Mouse (Mus musculus) right cerebral cortex, adult 2 months (tissue): Measurements from ENCODE around the gene Gm20388.

ENCODE experiments used
- DNase-seq, 2 experiments: peaks; one replicate each; pipeline ENCODE4 v3.0.0; 2021 to 2022; ENCODE audit warnings: low spot score in 2 of 2

Gene Gm20388

GRCm38 (mm10) chr8:122854388-122854787, 2943.7 kb downstream of the Gm20388 start:
- DNase-seq: no peak

- no peak for DNase-seq
Measured at GRCm38 (mm10) chr8:122855123-122855522, 2944.5 kb downstream of the Gm20388 start.

- no peak for DNase-seq
Measured at GRCm38 (mm10) chr8:122856288-122856687, 2945.6 kb downstream of the Gm20388 start.

DNA sequence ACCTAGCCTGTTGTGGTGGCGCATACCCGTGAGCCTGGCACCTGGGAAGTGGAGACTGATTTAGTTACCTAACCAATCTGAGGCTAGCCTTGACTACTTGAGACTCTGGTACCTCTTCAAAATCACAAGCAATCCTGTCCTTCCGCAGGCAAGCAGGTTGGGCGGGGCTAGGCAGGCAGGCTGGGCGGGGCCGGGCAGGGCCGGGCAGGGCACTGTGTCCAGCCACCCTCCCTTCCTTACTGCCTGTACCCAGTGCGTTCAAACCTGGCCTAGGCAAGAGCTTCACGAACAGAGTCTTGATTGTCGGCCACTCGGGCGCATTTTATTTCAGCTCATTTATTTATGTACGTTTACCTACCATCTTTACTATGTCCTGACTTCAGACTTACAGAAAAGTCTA, 2949.2 kb downstream of the Gm20388 start:
- no peak for DNase-seq

GRCm38 (mm10) chr8:122864719-122865129, 2954.1 kb downstream of the Gm20388 start:
- DNase-seq: no peak

DNA sequence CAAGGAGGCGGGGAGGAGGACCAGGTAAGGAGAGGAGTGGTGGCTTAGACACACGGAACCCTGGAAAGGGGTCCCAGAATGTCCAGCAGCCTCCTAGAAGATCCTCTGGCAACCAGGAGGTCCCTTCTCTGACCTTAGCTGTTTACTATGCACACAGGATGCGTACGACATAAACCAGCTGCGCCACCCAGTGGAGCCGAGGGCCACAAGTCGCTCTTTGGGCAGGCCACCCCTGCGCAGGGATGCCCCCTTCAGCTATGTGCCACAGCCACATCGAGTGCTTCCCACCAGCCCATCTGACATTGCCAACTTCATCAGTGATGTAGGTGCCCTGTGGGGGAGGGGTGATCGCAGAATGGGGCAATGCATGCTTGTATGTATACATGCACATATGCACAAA, 2954.8 kb downstream of the Gm20388 start:
- DNase-seq: no peak

DNA sequence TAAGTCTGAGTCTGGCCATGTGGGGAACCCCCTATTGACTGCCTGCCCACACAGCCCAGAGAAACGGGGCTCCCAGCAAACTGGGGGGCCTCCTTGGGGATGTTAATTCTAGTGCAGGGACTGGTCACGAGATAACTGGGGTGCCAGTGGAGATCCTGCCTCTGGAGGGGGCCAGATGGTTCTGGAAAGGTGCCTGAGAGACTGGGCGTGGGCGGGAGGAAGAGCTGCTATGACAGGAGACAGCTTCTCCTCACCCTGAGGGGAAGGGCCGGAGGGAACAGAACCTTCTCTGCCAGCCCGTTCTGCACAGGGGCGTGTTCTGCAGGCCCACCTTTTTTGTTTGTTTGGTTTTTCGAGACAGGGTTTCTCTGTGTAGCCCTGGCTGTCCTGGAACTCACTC, 2955.6 kb downstream of the Gm20388 start:
- DNase-seq: peak in 1 of 2 experiments; percentile 23

- DNase-seq: no peak
Measured at GRCm38 (mm10) chr8:122867982-122868381, 2957.3 kb downstream of the Gm20388 start.

GRCm38 (mm10) chr8:122870377-122870863, 2959.8 kb downstream of the Gm20388 start:
- no peak for DNase-seq

DNA sequence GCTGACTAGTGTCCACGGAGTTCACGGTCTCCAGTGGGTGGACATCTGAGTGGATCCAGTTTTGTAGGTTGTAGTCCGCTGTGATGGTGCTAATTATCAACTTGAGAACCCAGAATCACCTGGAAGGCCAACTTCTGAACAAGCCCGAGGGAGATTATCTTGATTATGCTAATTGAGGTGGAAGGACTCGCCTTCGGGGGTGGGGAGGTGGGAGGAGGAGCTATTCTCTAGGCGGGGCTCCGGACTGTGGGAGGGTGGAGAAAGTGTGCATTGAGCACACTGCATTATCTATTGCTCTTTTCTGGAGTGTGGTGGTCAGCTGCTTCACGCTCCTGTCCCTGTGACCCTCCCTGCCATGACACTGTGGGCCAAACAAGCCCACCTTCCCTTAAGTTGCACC, 2961.0 kb downstream of the Gm20388 start:
- no peak for DNase-seq

- DNase-seq: no peak
Measured at GRCm38 (mm10) chr8:122873171-122873570, 2962.5 kb downstream of the Gm20388 start.

DNA sequence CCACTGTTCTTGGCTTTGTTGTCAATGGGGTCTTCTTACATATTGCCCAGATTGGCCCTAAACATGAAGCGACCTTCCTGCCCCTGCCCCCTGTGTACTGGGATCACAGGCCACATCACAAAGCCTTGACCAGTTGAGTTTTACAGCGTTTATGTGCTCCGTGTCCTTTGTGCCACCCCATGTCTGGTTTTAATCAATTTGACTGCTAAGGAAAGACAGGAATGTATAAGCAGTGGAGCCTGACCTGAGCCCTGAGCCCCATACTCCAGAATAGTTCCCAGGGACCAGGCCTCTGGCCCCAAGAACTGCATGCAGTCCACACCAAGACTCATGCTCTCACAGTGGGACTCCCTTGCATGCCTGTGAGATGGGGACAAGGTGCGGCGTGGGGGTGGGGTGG, 2964.5 kb downstream of the Gm20388 start:
- DNase-seq: no peak

DNA sequence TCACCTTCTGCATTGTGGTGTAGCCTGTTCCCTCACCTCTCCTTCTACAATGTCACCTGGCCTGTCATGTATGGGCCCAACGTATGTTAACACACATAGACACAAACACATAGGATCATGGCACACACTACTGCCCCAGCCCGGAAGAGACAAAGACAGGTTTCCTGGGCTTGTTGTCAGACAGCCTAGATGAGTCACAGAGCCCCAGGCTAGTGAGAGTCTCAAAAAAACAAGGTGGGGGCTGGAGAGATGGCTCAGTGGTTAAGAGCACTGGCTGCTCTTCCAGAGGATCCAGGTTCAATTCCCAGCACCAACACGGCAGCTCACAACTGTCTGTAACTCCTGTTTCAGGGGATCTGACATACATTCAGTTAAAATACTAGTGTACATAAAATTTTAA, 2967.6 kb downstream of the Gm20388 start:
- DNase-seq: no peak

DNA sequence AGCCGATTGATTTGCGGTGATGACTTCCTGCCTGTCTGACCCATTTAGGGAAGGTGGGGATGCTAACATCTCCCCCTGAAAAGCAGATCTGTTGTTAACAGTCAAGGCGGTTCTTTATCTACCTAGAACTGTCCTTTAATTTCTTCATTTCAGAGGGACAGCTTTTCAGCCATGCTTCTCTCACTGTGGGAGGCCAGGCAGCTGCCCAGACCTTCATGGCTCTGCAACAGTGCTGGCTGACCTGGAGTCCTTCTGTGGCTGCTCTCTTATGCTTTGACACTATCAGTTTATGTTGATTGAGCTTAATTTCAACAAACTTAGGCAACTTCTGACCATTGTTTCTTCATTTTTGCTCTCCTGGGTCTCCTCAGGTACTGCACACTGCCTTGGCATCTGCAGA, 2969.7 kb downstream of the Gm20388 start:
- DNase-seq: no peak

DNA sequence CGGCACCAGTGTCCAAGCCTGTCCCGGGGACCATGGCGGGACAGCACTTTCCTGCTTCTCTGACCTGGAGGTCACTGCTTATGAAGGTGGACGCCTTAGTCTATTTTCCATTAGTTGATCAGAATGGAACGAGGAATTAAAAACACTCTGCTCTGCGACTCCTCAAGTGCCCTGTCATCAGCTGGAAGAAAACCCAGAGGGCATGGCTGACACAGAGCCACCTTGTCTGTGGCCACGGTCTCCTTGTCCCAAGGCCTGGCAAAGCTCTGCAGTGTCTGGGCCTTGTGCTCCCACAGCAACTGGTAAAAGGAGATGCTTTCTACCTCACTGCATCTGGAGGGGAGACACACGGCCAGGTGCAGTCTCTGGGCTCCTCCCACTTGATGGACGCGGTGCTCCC, 2973.0 kb downstream of the Gm20388 start:
- DNase-seq: no peak

DNA sequence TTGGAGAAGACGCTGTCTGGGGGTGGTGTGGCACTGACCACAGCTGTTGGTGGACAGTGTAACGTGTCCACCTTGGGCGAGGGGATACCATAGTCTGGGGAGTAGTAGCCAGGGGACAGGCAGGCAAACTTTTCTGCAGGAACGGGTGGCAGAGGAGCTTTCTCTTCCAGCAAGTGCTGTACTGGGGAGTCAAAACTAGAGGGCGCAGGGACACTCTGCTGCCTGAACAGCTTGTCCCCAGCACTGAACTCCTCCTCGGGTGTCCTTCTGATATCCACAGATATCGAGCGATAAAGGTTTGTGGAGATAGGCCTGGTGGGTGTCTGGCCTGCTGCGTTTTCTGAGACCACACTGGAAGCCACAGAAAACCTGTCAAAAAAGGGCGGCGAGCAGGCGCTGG, 2980.8 kb downstream of the Gm20388 start:
- no peak for DNase-seq

- DNase-seq: no peak
Measured at GRCm38 (mm10) chr8:122893451-122893850, 2982.8 kb downstream of the Gm20388 start.

GRCm38 (mm10) chr8:122896317-122896716, 2985.7 kb downstream of the Gm20388 start:
- DNase-seq: no peak

- peak in 1 of 2 experiments; percentile 47 for DNase-seq
Measured at GRCm38 (mm10) chr8:122897200-122897599, 2986.6 kb downstream of the Gm20388 start.

- no peak for DNase-seq
Measured at GRCm38 (mm10) chr8:122898018-122898417, 2987.4 kb downstream of the Gm20388 start.

DNA sequence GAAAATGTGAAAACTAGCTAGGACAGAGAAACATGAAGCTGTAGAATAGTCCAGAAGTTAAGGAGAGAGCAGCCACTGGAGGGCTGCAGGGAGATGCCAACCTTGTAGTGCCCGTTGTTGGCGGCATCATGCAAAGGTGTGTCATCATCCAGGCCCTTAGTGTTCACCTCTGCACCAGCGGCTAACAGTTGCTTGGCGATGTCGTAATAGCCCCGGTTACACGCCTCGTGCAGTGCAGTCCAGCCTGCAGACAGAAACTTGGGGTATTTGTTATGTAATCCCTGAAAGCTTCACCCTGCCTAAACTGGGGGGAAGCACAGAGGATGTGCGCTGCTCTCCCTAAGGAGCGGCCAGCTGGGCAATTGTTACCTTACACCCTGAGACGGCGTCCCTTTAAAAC, 2987.8 kb downstream of the Gm20388 start:
- DNase-seq: no peak

GRCm38 (mm10) chr8:122899085-122899484, 2988.4 kb downstream of the Gm20388 start:
- DNase-seq: no peak

GRCm38 (mm10) chr8:122901476-122901875, 2990.8 kb downstream of the Gm20388 start:
- DNase-seq: no peak

DNA sequence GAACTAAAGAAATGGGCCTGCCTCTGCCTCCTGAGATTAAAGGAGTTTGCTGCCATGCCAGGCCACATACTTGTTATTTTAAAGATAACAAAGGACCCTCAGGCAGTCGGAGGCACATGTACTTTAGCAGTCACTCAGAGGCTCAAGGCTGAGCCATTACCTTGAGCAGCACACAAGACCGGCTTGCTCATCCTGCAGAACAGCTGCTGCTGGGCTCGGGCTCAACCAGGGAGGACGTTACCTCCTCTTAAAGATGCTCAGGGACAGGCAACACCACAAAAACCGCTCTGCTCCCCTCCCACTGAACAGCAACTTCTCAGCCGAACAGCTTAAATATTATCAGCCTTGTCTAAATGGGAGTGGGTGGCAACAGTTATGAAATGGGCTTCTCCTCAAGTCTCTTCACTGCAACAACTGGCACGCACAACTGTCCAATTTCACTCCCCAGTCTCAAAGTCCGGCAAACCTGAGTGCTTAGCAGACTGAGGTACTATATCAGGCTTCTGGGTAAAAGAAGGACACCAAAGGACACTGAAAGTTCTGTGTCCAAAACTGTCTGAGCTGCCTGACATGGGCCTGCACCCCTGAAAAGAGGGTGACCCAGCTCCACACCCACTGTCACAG, 2991.4 kb downstream of the Gm20388 start:
- DNase-seq: peak in 1 of 2 experiments; percentile 34
